Mouse (Mus musculus) liver, adult (tissue): Measurements from ENCODE around the gene Gm49322.
A peak's percentile ranks its signal among the peaks of the same experiment; 100 is the strongest.

Experiments used
- GATA4 ChIP-seq: IDR thresholded peaks from 2 replicates; pipeline ENCODE4 v1.6.1; 2014; ENCODE audit warnings: mild to moderate bottlenecking, low read length; ENCODE audit not compliant: insufficient replicate concordance

Gm49322 gene

GRCm38 (mm10) chr10:80576351-80577194 is 29.2 kb upstream of the Gm49322 start:
- TF ChIP-seq GATA4, result no peak

- 0 out of 2 replicates have a peak, but pooled peaks have one; percentile 3 for TF ChIP-seq GATA4
These were observed 28.4 kb upstream of the Gm49322 start, which contains the start of gene Klf16 for GRCm38 (mm10) chr10:80577195-80578130. TSS of gene Klf16 (minus strand) at chr10:80577321.

GRCm38 (mm10) chr10:80578131-80578750 is 27.6 kb upstream of the Gm49322 start:
- TF ChIP-seq GATA4, result no peak

GRCm38 (mm10) chr10:80578911-80579310 is 26.9 kb upstream of the Gm49322 start:
- no peak for TF ChIP-seq GATA4

- no peak for TF ChIP-seq GATA4
These were observed 22.8 kb upstream of the Gm49322 start for GRCm38 (mm10) chr10:80583047-80583446.

- no peak for TF ChIP-seq GATA4
These were observed 21.8 kb upstream of the Gm49322 start for GRCm38 (mm10) chr10:80584045-80584488.

- no peak for TF ChIP-seq GATA4
These were observed 20.9 kb upstream of the Gm49322 start for GRCm38 (mm10) chr10:80584642-80585552.

- no peak for TF ChIP-seq GATA4
These were observed 20.2 kb upstream of the Gm49322 start for GRCm38 (mm10) chr10:80585581-80585980.

- TF ChIP-seq GATA4, result no peak
These were observed 19.2 kb upstream of the Gm49322 start for GRCm38 (mm10) chr10:80586407-80587304.

- no peak for TF ChIP-seq GATA4
These were observed 18.5 kb upstream of the Gm49322 start for GRCm38 (mm10) chr10:80587305-80587657.

- no peak for TF ChIP-seq GATA4
These were observed 16.5 kb upstream of the Gm49322 start for GRCm38 (mm10) chr10:80589127-80589878.
